Mouse (Mus musculus) liver, embryonic 16.5 days (tissue): ENCODE results near the gene Myrip. TPM values are rescaled to one million over a fixed set of nuclear protein-coding genes. Genes with fewer than 3 reads are reported as not detected.

Experiments used
- ATAC-seq: fragments of 200-750 bp; cut with Nextera tagmentation; 2 replicates; pipeline ENCODE4 v1.8.0; 2017; ENCODE audit warnings: low read depth, mild to moderate bottlenecking, moderate number of reproducible peaks, moderate library complexity
- H3K27ac ChIP-seq: fragments of 300-500 bp; sonication (generic); 2 replicates; pipeline ENCODE4 v1.5.1; 2014; ENCODE audit warnings: mild to moderate bottlenecking, low read length
- H3K27me3 ChIP-seq: fragments of 300-500 bp; sonication (generic); 2 replicates; pipeline ENCODE4 v1.6.1; 2014; ENCODE audit warnings: low read depth, low read length, mixed read lengths; ENCODE audit not compliant: control insufficient read depth, insufficient read depth
- H3K36me3 ChIP-seq: fragments of 300-500 bp; sonication (generic); 2 replicates; pipeline ENCODE4 v1.6.1; 2014; ENCODE audit warnings: mild to moderate bottlenecking; ENCODE audit not compliant: control insufficient read depth, insufficient read depth
- H3K4me1 ChIP-seq: fragments of 300-500 bp; sonication (generic); 2 replicates; pipeline ENCODE4 v1.6.1; 2014; ENCODE audit warnings: low read depth, low read length, mixed read lengths; ENCODE audit not compliant: control insufficient read depth
- H3K4me2 ChIP-seq: fragments of 300-500 bp; sonication (generic); 2 replicates; pipeline ENCODE4 v1.6.1; 2014; ENCODE audit warnings: low read depth, low read length, mixed read lengths
- H3K4me3 ChIP-seq: fragments of 300-500 bp; sonication (generic); 2 replicates; pipeline ENCODE4 v1.5.1; 2014; ENCODE audit warnings: low read depth, mild to moderate bottlenecking, low read length
- H3K9ac ChIP-seq: fragments of 300-500 bp; sonication (generic); 2 replicates; pipeline ENCODE4 v1.6.1; 2014; ENCODE audit warnings: low read depth, low read length
- H3K9me3 ChIP-seq: fragments of 300-500 bp; sonication (generic); replicated peaks from 2 replicates; pipeline ENCODE4 v1.6.1; 2016; ENCODE audit warnings: low read length; ENCODE audit not compliant: control insufficient read depth
- WGBS: fragments of 180-500 bp; shearing (Covaris S2); extraction: QIAGEN DNeasy Blood & Tissue Kit; methylation state at CpG from one replicate; pipeline ENCODE4 v1.1.7; 2014; ENCODE audit not compliant: insufficient replicate concordance; 5-methylcytosine and 5-hydroxymethylcytosine counted together
- polyA plus RNA-seq: library from polyadenylated mRNA; unstranded; fragments of >200 nt; fragmentation: Nextera tagmentation; extraction: Ambion mirVana; gene quantifications from 2 replicates; pipeline ENCODE4 v1.2.1, GENCODE M21; 2015

The Myrip gene
- polyA plus RNA-seq, 1 experiment from 2014 or later = 0.02 TPM

- Histone ChIP-seq H3K27me3 (no peaks in the 10 kb centered on the region), H3K9ac (no peak overlapping the region), H3K4me1 (peaks cover 3% of the 10 kb centered on the region), H3K27ac (no peak overlapping the region), H3K4me3 (no peak overlapping the region), H3K36me3 (no peaks in the 10 kb centered on the region), H3K4me2 (no peak overlapping the region), H3K9me3 (no peaks in the 10 kb centered on the region)
- ATAC-seq = no peak; the same call in 1 of the 2 replicates
- WGBS = 20% methylated on average over 14 of the region's 14 CpGs
These were observed 59.3 kb downstream of the Myrip start for GRCm38 (mm10) chr9:120360397-120361177.

- 61% methylated on average over 6 of the region's 6 CpGs for WGBS
- no peaks in the 10 kb centered on the region for H3K9me3 ChIP-seq
- ATAC-seq = no peak
- H3K9ac ChIP-seq = no peak overlapping the region
- no peak overlapping the region for H3K4me2 ChIP-seq
- no peak overlapping the region for H3K4me3 ChIP-seq
- H3K4me1 ChIP-seq = peaks cover 3% of the 10 kb centered on the region
- H3K36me3 ChIP-seq = no peaks in the 10 kb centered on the region
- H3K27ac ChIP-seq = no peak overlapping the region
- H3K27me3 ChIP-seq = no peaks in the 10 kb centered on the region
These were observed 60.3 kb downstream of the Myrip start for GRCm38 (mm10) chr9:120361656-120362055.

DNA sequence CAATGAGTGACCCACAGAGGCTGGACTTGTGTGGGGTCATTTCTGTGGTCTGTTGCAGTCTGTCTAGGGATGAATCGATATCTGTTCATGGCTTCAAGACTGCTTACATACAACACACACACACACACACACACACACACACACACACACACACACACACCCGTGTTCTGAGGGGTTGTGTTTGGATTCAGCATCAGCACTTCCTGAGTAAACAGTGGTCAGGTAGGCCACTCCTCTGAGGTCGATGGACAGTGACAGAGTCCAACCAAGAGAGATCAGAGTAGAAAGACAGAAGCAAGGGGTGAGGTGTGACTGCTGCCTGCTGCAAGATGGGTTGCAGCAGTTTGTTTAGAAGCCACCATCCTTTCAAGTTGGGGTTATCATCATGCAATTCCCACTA, 61.4 kb downstream of the Myrip start:
- 42% methylated on average over 3 of the region's 3 CpGs for WGBS
- H3K4me2 ChIP-seq = no peak overlapping the region
- H3K4me1 ChIP-seq = peaks cover 3% of the 10 kb centered on the region
- H3K27ac ChIP-seq = 0 out of 2 replicates have a peak overlapping the region, but pooled peaks have one; percentile 10
- H3K9ac ChIP-seq = no peak overlapping the region
- H3K4me3 ChIP-seq = no peak overlapping the region
- H3K27me3 ChIP-seq = no peaks in the 10 kb centered on the region
- peak; percentile 87 for ATAC-seq
- H3K9me3 ChIP-seq = no peaks in the 10 kb centered on the region
- no peaks in the 10 kb centered on the region for H3K36me3 ChIP-seq

- H3K4me2 ChIP-seq = no peak overlapping the region
- H3K4me1 ChIP-seq = peaks cover 3% of the 10 kb centered on the region
- H3K27me3 ChIP-seq = no peaks in the 10 kb centered on the region
- ATAC-seq = no peak
- no peaks in the 10 kb centered on the region for H3K9me3 ChIP-seq
- no peak overlapping the region for H3K4me3 ChIP-seq
- H3K36me3 ChIP-seq = no peaks in the 10 kb centered on the region
- WGBS = 59% methylated on average over 19 of the region's 19 CpGs
- H3K9ac ChIP-seq = no peak overlapping the region
- no peak overlapping the region for H3K27ac ChIP-seq
These were observed 63.5 kb downstream of the Myrip start for GRCm38 (mm10) chr9:120364653-120365283.

DNA sequence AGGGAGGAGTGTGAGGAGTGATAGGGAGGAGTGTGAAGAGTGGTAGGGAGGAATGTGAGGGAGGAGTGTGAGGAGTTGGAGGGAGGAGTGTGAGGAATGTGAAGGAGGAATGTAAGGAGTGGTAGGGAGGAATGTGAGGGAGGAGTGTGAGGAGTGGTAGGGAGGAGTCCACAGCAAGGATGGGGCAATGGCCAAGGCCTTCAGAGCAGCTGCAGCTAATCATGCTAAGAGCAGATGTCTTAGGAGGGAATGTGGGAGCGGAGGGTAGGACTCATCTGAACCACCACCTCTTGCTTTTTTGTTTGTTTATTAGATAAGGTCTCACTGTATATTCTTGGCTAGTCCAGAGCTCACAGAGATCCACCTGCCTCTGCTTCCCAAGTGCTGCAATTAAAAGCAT, 66.2 kb downstream of the Myrip start:
- WGBS = 75% methylated on average over 1 of the region's 1 CpGs
- no peak overlapping the region for H3K9ac ChIP-seq
- no peak overlapping the region for H3K27ac ChIP-seq
- peaks cover 3% of the 10 kb centered on the region for H3K4me1 ChIP-seq
- H3K27me3 ChIP-seq = no peaks in the 10 kb centered on the region
- no peak overlapping the region for H3K4me3 ChIP-seq
- no peaks in the 10 kb centered on the region for H3K9me3 ChIP-seq
- ATAC-seq = no peak
- H3K36me3 ChIP-seq = no peaks in the 10 kb centered on the region
- H3K4me2 ChIP-seq = no peak overlapping the region

GRCm38 (mm10) chr9:120371633-120372032, 70.3 kb downstream of the Myrip start:
- 60% methylated on average over 5 of the region's 5 CpGs for WGBS
- no peak for ATAC-seq

DNA sequence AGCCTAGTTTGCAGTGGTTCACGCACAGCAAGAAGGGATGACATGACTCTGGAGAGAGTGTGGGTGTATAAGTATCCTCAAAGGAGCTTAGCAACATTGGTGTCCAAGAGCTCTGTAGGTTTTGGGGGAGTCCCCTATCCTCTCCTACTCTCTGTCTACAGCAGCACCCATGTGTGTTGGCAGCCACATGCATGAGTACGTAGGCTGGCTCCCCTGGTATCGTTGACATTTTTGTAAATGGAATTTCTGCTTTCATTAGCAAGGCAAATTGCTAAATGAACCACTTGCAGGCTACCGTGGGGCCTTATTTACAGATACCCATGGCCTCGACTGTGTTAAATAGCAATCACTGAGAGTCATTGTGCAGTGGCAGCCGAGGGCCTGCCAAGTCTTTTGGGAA, 71.0 kb downstream of the Myrip start:
- 69% methylated on average over 6 of the region's 6 CpGs for WGBS
- ATAC-seq = no peak

More at GRCm38 (mm10) chr9:120371633-120372032, 70.3 kb downstream of the Myrip start:
- H3K4me1 ChIP-seq = no peaks in the 10 kb centered on the region
- H3K4me2 ChIP-seq = no peak overlapping the region
- H3K4me3 ChIP-seq = no peak overlapping the region
- H3K36me3 ChIP-seq = no peaks in the 10 kb centered on the region
- H3K9me3 ChIP-seq = no peaks in the 10 kb centered on the region
- no peaks in the 10 kb centered on the region for H3K27me3 ChIP-seq
- no peak overlapping the region for H3K9ac ChIP-seq
- H3K27ac ChIP-seq = no peak overlapping the region

DNA sequence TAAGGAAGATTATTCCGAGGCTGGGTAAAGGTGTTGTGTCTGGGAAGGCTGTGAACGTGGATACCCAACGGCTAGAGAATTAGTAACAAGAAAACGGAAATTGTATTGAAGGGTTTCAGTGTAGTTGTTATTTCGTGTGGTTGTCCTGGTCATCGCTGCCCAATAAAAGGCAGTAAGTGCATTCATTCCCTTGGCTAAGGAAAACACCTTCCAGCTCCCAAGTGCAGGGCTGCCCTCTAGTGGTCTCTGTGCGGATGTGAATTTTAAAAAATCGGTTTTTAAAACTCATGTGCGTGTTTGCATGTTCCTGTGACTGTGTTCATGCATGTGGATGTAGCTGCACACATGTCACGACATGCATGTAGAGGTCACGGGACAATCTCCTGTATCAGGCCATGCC, 76.4 kb downstream of the Myrip start:
- Histone ChIP-seq H3K9ac (no peak overlapping the region), H3K9me3 (no peaks in the 10 kb centered on the region; the same call in 1 of the 2 replicates), H3K27me3 (no peaks in the 10 kb centered on the region), H3K4me3 (no peak overlapping the region), H3K36me3 (no peaks in the 10 kb centered on the region), H3K4me2 (no peak overlapping the region), H3K27ac (no peak overlapping the region), H3K4me1 (no peaks in the 10 kb centered on the region)
- 19% methylated on average over 11 of the region's 11 CpGs for WGBS
- no peak for ATAC-seq

More for the DNA sequence above, 71.0 kb downstream of the Myrip start:
- Histone ChIP-seq H3K9ac (no peak overlapping the region), H3K27ac (no peak overlapping the region), H3K27me3 (no peaks in the 10 kb centered on the region), H3K9me3 (no peaks in the 10 kb centered on the region), H3K36me3 (no peaks in the 10 kb centered on the region), H3K4me3 (no peak overlapping the region), H3K4me2 (no peak overlapping the region), H3K4me1 (no peaks in the 10 kb centered on the region)

- H3K4me3 ChIP-seq = no peak overlapping the region
- no peaks in the 10 kb centered on the region for H3K27me3 ChIP-seq
- ATAC-seq = no peak
- no peak overlapping the region for H3K9ac ChIP-seq
- no peaks in the 10 kb centered on the region for H3K4me1 ChIP-seq
- H3K9me3 ChIP-seq = no peaks in the 10 kb centered on the region
- WGBS = 41% methylated on average over 9 of the region's 9 CpGs
- H3K4me2 ChIP-seq = no peak overlapping the region
- no peak overlapping the region for H3K27ac ChIP-seq
- H3K36me3 ChIP-seq = no peaks in the 10 kb centered on the region
These were observed 93.9 kb downstream of the Myrip start for GRCm38 (mm10) chr9:120395188-120395587.
